Mouse (Mus musculus) spleen, adult 2 months (tissue): ENCODE results near the gene Gatad1. TPM values are rescaled to one million over a fixed set of nuclear protein-coding genes. Genes with fewer than 3 reads are reported as not detected.

ENCODE experiments used
- DNase-seq, 2 experiments: peaks; one replicate each; pipeline versions ENCODE4 v3.0.0 to v3.0.0-alpha.2; 2012 to 2021; ENCODE audit warnings: low spot score in 2 of 2, low read depth in 1 of 2
- H3K27ac ChIP-seq: fragments of 200-500 bp; 2 replicates; pipeline ENCODE4 v1.5.1; 2012; ENCODE audit warnings: low read length, inconsistent platforms; ENCODE audit not compliant: insufficient read depth
- H3K27me3 ChIP-seq: fragments of 200-500 bp; 2 replicates; pipeline ENCODE4 v1.6.1; 2012; ENCODE audit warnings: mild to moderate bottlenecking, moderate library complexity, low read length, inconsistent platforms; ENCODE audit not compliant: control insufficient read depth, insufficient read depth
- H3K36me3 ChIP-seq: fragments of 200-500 bp; 2 replicates; pipeline ENCODE4 v1.6.1; 2012; ENCODE audit warnings: mild to moderate bottlenecking, low read length, inconsistent platforms; ENCODE audit not compliant: control insufficient read depth, insufficient read depth
- H3K4me1 ChIP-seq: fragments of 200-500 bp; 2 replicates; pipeline ENCODE4 v1.6.1; 2011; ENCODE audit warnings: inconsistent platforms; ENCODE audit not compliant: control insufficient read depth, insufficient read depth, insufficient read length
- H3K4me3 ChIP-seq: fragments of 200-500 bp; 2 replicates; pipeline ENCODE4 v1.5.1; 2011; ENCODE audit warnings: mild to moderate bottlenecking, inconsistent platforms; ENCODE audit not compliant: insufficient read depth, insufficient read length; ENCODE audit errors: extremely low read depth
- CTCF ChIP-seq: fragments of 200-500 bp; IDR thresholded peaks from 2 replicates; pipeline ENCODE4 v1.5.1; 2011; ENCODE audit warnings: mild to moderate bottlenecking, inconsistent platforms; ENCODE audit not compliant: insufficient read depth, insufficient read length, insufficient replicate concordance; ENCODE audit errors: extremely low read depth
- POLR2A ChIP-seq: fragments of 200-500 bp; IDR thresholded peaks from 2 replicates; pipeline ENCODE4 v1.6.1; 2011; ENCODE audit warnings: low read depth, low read length, inconsistent platforms
- WGBS: fragments of 180-500 bp; shearing (Covaris S2); methylation state at CpG from one replicate; pipeline ENCODE4 v1.1.7; 2018; 5-methylcytosine and 5-hydroxymethylcytosine counted together
- polyA plus RNA-seq: library from polyadenylated mRNA; depleted of rRNA; stranded (reverse); fragments of >200 nt; gene quantifications from 2 replicates; pipeline ENCODE4 v1.2.3, GENCODE M21; 2012; rRNA removed

Gene Gatad1
- polyA plus RNA-seq: 15.8 and 21.6 TPM in 2 replicates

- H3K4me3 ChIP-seq: no peak within 1 kb of the TSS
- no peaks in the 10 kb centered on the region for H3K36me3 ChIP-seq
- no peaks in the 10 kb centered on the region for H3K4me1 ChIP-seq
- WGBS: 91% methylated on average over 5 of the region's 5 CpGs
- TF ChIP-seq CTCF: no peak
- no peak for TF ChIP-seq POLR2A
- DNase-seq: no peak
- no peak within 1 kb of the TSS for H3K27ac ChIP-seq
- no peaks in the 10 kb centered on the region for H3K27me3 ChIP-seq
Measured at GRCm38 (mm10) chr5:3657085-3657484, at the start of gene Gatad1. TSS of gene Gatad1 (minus strand) at chr5:3657185.

GRCm38 (mm10) chr5:3702180-3702579, 45.2 kb upstream of the Gatad1 start:
- Histone ChIP-seq H3K27ac (no peak overlapping the region), H3K4me1 (no peaks in the 10 kb centered on the region), H3K36me3 (peaks cover 18% of the 10 kb centered on the region), H3K27me3 (no peaks in the 10 kb centered on the region), H3K4me3 (no peak overlapping the region)
- 93% methylated on average over 4 of the region's 4 CpGs for WGBS
- TF ChIP-seq POLR2A: no peak
- TF ChIP-seq CTCF: no peak
- no peak for DNase-seq

GRCm38 (mm10) chr5:3700025-3700424, 43.0 kb upstream of the Gatad1 start:
- DNase-seq: no peak
- peaks cover 16% of the 10 kb centered on the region for H3K36me3 ChIP-seq
- H3K4me1 ChIP-seq: peaks cover 5% of the 10 kb centered on the region; the same call in 1 of the 2 replicates
- no peak overlapping the region for H3K4me3 ChIP-seq
- TF ChIP-seq CTCF: no peak
- no peak for TF ChIP-seq POLR2A
- H3K27ac ChIP-seq: no peak overlapping the region
- no peaks in the 10 kb centered on the region for H3K27me3 ChIP-seq
- WGBS: 95% methylated on average over 5 of the region's 5 CpGs

GRCm38 (mm10) chr5:3696031-3696430, 39.0 kb upstream of the Gatad1 start:
- TF ChIP-seq CTCF: no peak
- no peak for TF ChIP-seq POLR2A
- H3K4me1 ChIP-seq: peaks cover 5% of the 10 kb centered on the region; the same call in 1 of the 2 replicates
- H3K36me3 ChIP-seq: peaks cover 25% of the 10 kb centered on the region
- no peak for DNase-seq
- H3K27me3 ChIP-seq: no peaks in the 10 kb centered on the region
- 55% methylated on average over 3 of the region's 3 CpGs for WGBS
- H3K4me3 ChIP-seq: no peak overlapping the region
- H3K27ac ChIP-seq: no peak overlapping the region

GRCm38 (mm10) chr5:3695191-3695590, 38.2 kb upstream of the Gatad1 start:
- peaks cover 24% of the 10 kb centered on the region for H3K36me3 ChIP-seq
- no peak overlapping the region for H3K4me3 ChIP-seq
- no peaks in the 10 kb centered on the region for H3K27me3 ChIP-seq
- H3K4me1 ChIP-seq: peaks cover 5% of the 10 kb centered on the region; the same call in 1 of the 2 replicates
- H3K27ac ChIP-seq: peak overlapping the region; percentile 33
- TF ChIP-seq POLR2A (no peak), CTCF (no peak)
- no peak for DNase-seq
- 65% methylated on average over 4 of the region's 4 CpGs for WGBS

GRCm38 (mm10) chr5:3692956-3693355, 36.0 kb upstream of the Gatad1 start:
- Histone ChIP-seq H3K27ac (no peak overlapping the region), H3K4me3 (no peak overlapping the region), H3K27me3 (no peaks in the 10 kb centered on the region), H3K36me3 (peaks cover 20% of the 10 kb centered on the region), H3K4me1 (peaks cover 5% of the 10 kb centered on the region; the same call in 1 of the 2 replicates)
- 98% methylated on average over 9 of the region's 9 CpGs for WGBS
- no peak for DNase-seq
- TF ChIP-seq POLR2A (no peak), CTCF (no peak)

GRCm38 (mm10) chr5:3691283-3691682, 34.3 kb upstream of the Gatad1 start:
- H3K4me1 ChIP-seq: peaks cover 5% of the 10 kb centered on the region; the same call in 1 of the 2 replicates
- no peak overlapping the region for H3K4me3 ChIP-seq
- H3K27me3 ChIP-seq: no peaks in the 10 kb centered on the region
- no peak for DNase-seq
- H3K27ac ChIP-seq: no peak overlapping the region
- 98% methylated on average over 3 of the region's 3 CpGs for WGBS
- H3K36me3 ChIP-seq: peaks cover 18% of the 10 kb centered on the region
- TF ChIP-seq CTCF (no peak), POLR2A (no peak)
